Mouse (Mus musculus) kidney, postnatal 4 days (tissue): ENCODE results near the gene Gm20388.

ENCODE experiments used
- DNase-seq, 2 experiments: peaks; one replicate each; pipeline ENCODE4 v3.0.0; 2021; ENCODE audit warnings: mixed read lengths in 2 of 2

The Gm20388 gene

GRCm38 (mm10) chr8:122375320-122375719, 2464.7 kb downstream of the Gm20388 start:
- DNase-seq = no peak

DNA sequence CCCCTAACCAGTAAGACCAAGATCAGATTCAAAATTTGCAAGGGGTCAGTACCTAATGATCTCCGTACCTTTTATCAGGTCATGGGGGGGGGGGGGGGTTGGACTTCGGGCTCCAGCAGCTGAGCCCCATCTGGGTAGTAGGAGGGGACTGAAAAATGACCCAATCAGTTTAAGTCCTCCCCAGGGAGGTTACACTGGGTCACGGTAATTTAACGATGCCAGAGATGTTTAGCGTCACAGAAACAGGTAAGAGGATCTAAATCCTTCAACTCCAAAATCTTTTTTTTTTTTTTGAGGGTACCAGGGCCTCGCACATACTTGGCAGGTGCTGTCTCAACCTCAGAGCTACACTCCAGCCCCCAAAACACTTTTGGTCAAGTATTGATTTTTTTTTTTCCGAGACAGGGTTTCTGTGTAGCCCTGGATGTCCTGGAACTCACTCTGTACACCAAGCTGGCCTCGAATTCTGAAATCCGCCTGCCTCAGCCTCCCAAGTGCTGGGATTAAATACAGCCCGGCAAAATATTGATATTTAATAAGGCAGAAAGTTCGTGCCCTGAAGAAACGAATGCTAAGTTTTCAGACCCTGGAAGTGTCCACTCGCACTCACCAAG, 2465.2 kb downstream of the Gm20388 start:
- DNase-seq = no peak

GRCm38 (mm10) chr8:122376365-122377231, 2466.0 kb downstream of the Gm20388 start, which contains the start of gene Zc3h18:
TSS of gene Zc3h18 (plus strand) at chr8:122376609.
- DNase-seq = peak; percentile 100

DNA sequence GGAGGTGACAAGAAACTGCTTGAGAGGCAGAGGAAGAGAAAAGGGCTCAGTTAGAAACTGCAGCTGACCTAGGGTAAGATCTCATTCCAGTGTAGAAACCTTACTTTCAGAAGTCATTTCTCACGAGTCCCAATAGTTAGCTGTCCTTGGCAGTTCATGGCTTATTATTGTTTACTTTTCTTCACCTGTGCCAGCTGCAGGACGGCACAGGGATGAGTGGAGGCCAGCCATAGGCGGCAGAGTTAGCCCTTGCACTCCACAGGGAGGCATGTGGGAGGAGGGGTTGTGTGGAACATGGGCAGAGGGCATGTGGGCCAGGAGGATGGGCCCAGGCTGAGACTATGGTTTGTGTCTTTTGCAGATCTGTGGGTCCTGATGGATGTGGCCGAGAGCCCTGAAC, 2472.4 kb downstream of the Gm20388 start:
- no peak for DNase-seq

DNA sequence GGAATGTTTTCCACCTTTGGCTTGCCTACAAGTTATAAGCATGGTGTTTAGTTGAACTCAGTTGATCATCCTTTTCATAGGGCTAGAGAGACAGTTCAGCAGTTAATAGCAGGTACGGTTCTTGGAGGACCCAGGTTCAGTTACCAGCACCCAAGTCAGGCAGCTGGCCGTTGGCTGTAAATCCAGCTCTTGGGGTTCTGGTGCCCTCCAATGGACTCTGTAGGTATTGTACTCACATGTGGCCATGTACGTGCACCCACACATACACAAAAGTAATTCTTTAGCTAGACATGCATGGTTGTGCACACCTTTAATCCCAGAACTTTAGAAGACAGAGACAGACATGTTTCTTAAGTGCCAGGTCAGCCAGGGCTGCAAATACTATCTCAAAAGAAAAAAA, 2478.7 kb downstream of the Gm20388 start:
- DNase-seq = no peak

DNA sequence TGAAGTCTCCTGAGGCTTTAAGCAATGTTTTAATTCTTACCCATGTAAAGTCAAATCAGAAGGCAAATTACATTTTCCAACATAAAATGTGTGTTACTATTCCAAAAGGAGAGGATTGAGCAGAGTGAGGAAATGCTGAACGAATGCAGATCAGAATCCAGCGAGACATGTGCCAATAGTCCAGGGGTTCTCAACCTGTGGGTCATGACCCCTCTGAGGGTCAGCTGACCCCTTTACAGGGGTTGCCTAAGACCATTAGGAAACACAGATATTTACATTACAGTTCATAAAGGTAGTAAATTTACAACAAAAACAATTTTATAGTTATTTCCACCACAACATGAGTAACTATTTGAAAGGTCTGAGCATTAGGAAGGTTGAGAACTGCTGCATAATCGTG, 2480.1 kb downstream of the Gm20388 start:
- DNase-seq = no peak

- no peak for DNase-seq
Observed at GRCm38 (mm10) chr8:122393717-122394116, 2483.1 kb downstream of the Gm20388 start.

GRCm38 (mm10) chr8:122395291-122395690, 2484.7 kb downstream of the Gm20388 start:
- no peak for DNase-seq

- DNase-seq = no peak
Observed at GRCm38 (mm10) chr8:122398186-122398585, 2487.5 kb downstream of the Gm20388 start.

DNA sequence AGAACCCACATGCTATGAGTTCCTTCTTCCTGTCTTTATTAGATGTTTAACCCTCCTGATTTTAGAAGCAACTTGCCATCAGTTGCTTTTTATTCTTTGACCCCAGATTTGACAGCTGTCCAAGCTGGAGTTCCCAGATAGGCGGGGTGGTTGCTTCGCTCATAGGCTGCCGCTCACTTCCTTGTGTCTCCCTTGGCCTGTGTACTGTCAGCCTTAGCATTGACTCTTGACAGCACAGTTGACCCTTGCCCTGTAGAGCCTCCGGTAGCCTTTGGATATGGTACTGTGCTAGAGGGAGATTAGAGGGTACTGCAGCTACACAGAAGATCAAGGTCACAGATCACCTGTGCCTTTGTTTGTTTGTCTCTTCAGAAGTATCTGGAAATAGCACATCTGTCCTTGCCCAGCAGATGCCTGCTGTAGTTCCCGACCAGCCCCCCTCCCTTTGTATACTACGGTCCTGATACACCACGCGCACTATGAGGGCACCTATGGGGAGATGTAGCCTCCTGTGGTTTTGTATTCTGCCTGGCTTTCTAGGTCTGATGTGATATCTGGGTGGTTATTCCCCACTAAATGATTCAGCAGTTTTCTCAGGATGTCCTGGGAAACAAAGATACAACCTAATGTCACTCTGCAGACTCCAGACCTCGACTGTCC, 2494.6 kb downstream of the Gm20388 start:
- no peak for DNase-seq

DNA sequence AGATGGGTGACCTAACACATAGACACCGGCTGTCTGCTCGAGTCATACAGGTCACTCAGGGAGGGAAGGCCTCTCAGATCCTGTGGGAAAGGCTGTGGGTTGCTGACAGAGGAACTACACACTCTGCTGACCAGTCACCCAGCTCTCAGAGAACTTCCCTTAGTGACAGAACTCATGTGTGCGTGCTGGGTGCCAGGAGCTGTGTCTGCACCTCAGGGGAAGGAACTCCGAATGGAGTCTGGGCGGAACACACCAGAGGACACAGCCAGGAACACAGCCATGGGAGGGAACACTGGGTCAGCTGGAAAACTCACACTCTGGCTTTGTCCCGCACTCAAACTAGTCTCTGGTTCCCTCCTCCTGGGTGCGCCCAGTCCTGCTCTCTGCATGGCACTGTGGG, 2497.0 kb downstream of the Gm20388 start:
- no peak for DNase-seq

- no peak for DNase-seq
Observed at GRCm38 (mm10) chr8:122414311-122414710, 2503.7 kb downstream of the Gm20388 start.

DNA sequence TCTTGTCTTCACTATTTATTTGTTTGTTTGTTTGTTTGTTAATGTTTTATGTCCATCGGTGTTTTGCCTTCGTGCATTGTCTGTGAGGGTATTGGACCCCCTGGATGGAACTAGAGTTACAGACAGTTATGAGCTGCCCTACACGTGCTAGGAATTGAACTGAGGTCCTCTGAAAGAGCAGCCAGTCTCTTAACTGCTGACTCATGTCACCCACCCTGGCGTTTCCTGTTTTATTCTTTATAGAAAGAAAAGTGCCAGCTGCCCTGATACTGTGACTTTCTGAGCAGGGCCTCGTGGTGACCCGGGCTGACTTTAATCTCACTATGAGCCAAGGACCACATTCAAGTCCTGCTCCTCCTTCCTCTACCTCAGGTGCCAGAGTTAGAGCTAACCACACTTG, 2504.9 kb downstream of the Gm20388 start:
- no peak for DNase-seq

DNA sequence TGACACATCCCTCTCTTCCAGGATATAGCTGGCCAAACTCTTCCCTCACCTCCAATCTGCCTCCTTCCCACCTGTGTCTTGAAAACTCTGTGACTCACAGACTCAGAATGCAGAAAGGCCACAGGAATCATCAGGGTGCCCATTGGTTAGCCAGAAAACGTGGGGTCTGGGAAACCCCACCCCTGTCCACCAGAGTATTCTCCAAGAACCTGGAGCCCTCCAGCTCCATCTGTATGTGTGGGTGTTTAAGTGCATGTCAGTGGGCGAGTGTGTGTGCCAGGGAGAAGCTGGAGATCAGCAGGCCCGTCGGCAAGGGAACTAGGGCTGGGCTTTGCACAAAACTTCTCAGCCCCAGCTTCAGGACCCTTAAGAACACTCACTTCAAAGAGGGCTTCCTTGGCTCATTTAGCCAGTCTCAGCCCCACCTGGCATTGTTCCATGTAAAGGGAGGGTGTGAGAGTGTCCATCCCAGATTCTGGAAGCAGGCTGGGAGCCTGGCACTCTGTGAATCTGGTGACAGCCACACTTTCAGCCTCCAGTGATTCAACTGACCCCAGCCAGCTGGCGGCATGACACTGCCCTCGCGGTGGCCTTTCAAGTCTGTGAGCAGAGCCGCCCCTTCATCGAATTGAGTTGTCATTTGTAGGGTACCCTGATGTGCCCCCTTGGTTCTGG, 2509.4 kb downstream of the Gm20388 start:
- DNase-seq = no peak

GRCm38 (mm10) chr8:122421376-122422070, 2510.9 kb downstream of the Gm20388 start, which contains the start of gene Il17c:
TSS of gene Il17c (plus strand) at chr8:122422020.
- DNase-seq = peak in 1 of 2 experiments; percentile 26

GRCm38 (mm10) chr8:122423217-122423616, 2512.6 kb downstream of the Gm20388 start:
- DNase-seq = no peak

DNA sequence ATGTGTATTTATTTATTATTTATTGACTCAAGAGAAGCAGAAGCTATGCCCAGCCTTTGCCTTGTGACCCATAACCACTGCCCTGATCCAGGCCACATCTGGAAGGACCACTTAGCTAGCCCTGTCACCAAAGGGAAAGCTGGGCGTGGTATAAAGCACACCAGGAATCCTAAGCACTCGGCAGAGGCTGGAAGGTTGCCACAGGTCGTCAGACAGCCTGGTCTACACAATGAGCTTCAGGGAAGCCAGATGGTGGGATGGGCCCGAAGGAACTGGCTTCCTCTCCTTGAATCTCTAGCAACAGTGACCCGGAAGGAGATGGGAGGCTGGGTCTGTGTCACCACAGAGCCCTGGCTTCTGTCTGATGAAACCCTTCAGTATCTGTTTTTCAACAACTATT, 2513.0 kb downstream of the Gm20388 start:
- peak; percentile 73 to 82 for DNase-seq

DNA sequence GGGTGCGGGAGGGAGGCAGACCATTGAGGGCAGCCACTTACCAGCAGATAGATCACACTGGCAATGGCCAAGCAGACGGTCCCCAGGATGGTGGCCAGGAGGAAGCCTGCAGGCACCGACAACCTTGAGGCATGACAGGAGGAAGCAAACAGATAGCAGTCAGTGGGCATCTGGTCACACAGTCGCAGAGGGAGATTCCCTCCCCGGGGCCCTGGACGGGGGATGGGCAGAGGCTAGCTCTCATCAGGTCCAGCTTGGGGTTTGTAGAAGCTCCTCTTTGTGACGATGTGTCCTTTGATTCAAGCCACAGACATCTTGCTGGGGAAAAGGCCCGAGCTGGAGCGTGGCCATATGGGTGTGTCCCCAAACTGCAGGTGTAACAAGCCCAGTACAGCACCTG, 2515.5 kb downstream of the Gm20388 start:
- DNase-seq = no peak

DNA sequence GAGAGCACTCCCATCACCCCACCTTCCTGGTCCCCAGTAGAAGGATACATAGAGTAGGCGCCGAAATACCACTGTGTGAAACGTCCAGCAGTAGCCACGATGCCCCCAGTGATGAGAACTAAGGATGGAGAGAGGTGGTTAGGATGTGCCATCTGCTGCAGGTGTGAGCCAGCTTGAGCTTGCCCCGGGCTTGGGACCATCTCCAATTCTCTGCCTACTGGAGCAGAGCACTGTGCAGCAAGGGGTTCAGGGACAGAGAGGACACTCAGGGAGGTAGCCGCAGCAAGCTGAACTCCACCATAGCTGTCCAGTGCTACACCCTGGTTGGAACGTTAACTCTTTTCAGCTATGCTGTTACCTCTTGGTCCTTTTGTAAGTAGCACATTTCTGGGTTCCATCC, 2517.0 kb downstream of the Gm20388 start:
- no peak for DNase-seq

DNA sequence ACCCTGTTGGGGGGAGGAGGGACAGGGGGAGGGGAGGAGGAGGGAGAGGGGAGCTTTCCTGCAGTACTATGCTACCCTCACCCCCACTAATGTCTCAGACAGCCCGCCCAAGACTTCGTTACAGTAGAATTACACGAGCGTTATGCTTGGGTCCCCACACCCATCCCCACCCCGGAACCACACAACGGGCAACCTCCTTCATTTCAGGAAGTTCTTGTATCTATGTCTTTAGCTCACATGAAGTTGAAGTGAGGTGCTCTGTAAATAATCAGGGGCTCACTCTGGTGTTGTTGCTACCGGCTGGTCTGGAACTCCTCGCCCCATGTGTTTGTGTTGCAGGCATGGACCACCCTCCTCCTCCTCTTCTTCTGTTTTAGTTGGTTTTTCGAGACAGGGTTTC, 2517.5 kb downstream of the Gm20388 start:
- DNase-seq = no peak

GRCm38 (mm10) chr8:122430058-122430636, 2519.5 kb downstream of the Gm20388 start:
- peak in 1 of 2 experiments; percentile 45 for DNase-seq

GRCm38 (mm10) chr8:122430646-122431045, 2520.0 kb downstream of the Gm20388 start:
- no peak for DNase-seq
